Mouse (Mus musculus): ENCODE data around the gene Madd.
A peak's percentile ranks its signal among the peaks of the same experiment; 100 is the strongest.

DNA sequence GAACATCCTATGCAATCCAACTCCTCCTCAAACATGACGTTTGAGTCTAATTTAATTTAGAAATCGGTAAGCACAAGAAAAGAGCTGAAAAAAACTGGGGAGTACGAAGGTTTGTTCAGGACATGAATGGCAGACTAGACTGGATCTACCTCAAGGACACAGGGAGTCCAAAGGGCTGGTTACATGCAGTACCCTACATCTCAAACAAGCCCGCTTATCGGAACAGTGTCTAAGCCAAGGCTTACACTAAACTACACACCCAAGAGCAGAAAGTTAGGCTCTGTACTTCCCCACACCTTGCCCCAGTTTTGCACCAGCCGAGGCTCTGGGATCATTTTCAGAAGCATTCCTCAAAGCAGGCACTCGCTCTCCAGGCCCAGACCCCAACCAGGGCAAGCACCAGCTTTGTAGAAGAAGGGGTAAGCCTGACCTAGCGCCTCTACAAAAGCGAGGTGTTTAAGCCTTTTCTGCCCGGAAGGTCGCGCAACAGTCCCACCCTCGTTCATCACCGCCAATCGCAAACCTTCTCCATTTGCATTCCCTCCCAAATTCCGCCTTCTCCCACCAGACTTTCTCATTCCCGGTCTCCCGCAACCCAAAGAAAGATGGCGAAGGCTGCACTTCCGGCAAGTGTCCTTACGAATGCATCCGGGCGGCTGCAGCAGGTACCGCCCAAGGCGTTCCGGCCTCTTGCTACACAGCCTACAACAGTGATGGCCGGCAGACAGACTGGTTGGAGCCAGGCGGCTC lies 18.8 kb upstream of the Madd start, which contains the start of the genes Nr1h3 and Acp2:
- no peak for TF ChIP-seq CTCF (IDR thresholded peaks at IDR 0.05; ENCODE audit: low read depth, low read length)
- peak; percentile 85 for TF ChIP-seq POLR2A (IDR thresholded peaks at IDR 0.05; ENCODE audit: extremely low read depth, insufficient read depth, low read length)
